Mouse (Mus musculus): Measurements from ENCODE around the gene Usp49.

GRCm38 (mm10) chr17:47694503-47695336, 64.2 kb downstream of the Usp49 start, which contains the start of gene Prickle4:
- TF ChIP-seq CTCF (IDR thresholded peaks at IDR 0.05; ENCODE audit: low read depth) (peak; percentile 93), EP300 (IDR thresholded peaks at IDR 0.05; ENCODE audit: low read depth) (no peak)
